ENCODE assay signal across 9 mouse cellular contexts in genomic region chr3:136668072-136668471, GRCm38 (mm10). TPM values are rescaled to one million over a fixed set of nuclear protein-coding genes. Genes with fewer than 3 reads are reported as not detected.
A peak's percentile ranks its signal among the peaks of the same experiment; 100 is the strongest.
DNase-seq lines count a peak whose midpoint lies in the region; ATAC-seq lines count a peak whose summit lies in the region.
"Had no signal": no experiment of that assay in that cellular context is flagged by ENCODE, and none has a peak within 500 bp of the region (broad histone marks: within the 10 kb centered on the region; RNA-seq: fewer than 3 reads in every experiment).

No protein-coding gene starts in this region.

- H3K36me3 ChIP-seq in kidney, embryonic 16.5 days (ENCODE audit: insufficient read depth, low read length), result no peaks in the 10 kb centered on the region
- H3K36me3 ChIP-seq in heart, embryonic 13.5 days, result no peaks in the 10 kb centered on the region
- no peaks in the 10 kb centered on the region for H3K36me3 ChIP-seq in midbrain, embryonic 10.5 days
- no peaks in the 10 kb centered on the region for H3K36me3 ChIP-seq in forebrain, embryonic 12.5 days (replicated peaks)
- H3K36me3 ChIP-seq: neural tube, embryonic 12.5 days had no signal

- intact Hi-C loops in left cerebral cortex, postnatal 14 days (cut with DNase I), result no loop called here

- H3K9ac ChIP-seq in kidney, embryonic 16.5 days (replicated peaks; ENCODE audit: low read length), result no peak overlapping the region
- no peak overlapping the region for H3K9ac ChIP-seq in heart, embryonic 13.5 days
- H3K9ac ChIP-seq in forebrain, embryonic 12.5 days, result no peak overlapping the region
- H3K9ac ChIP-seq: neural tube, embryonic 12.5 days had no signal

- DNase-seq in kidney, adult 11 months, result peak; percentile 45
- peak; percentile 95 for DNase-seq in cerebellum, adult 11 months
- DNase-seq in left cerebral cortex, postnatal 14 days (ENCODE audit: low spot score in 2 of 2), result peak; percentile 45 to 53
- peak; percentile 83 for DNase-seq in testis, postnatal 14 days (ENCODE audit: low spot score)
- no peak for DNase-seq in midbrain, embryonic 10.5 days (ENCODE audit: low spot score)

- 62% methylated on average over 2 of the region's 2 CpGs for WGBS in kidney, embryonic 16.5 days
- WGBS in heart, embryonic 13.5 days, result 45% methylated on average over 2 of the region's 2 CpGs
- 83% methylated on average over 2 of the region's 2 CpGs for WGBS in midbrain, embryonic 10.5 days
- 82% methylated on average over 2 of the region's 2 CpGs for WGBS in forebrain, embryonic 12.5 days

- H3K4me3 ChIP-seq in kidney, embryonic 16.5 days (ENCODE audit: low read length), result no peak overlapping the region
- no peak overlapping the region for H3K4me3 ChIP-seq in heart, embryonic 13.5 days
- no peak overlapping the region for H3K4me3 ChIP-seq in midbrain, embryonic 10.5 days
- no peak overlapping the region for H3K4me3 ChIP-seq in forebrain, embryonic 12.5 days (replicated peaks)
- H3K4me3 ChIP-seq: neural tube, embryonic 12.5 days had no signal

- peaks cover 13% of the 10 kb centered on the region for H3K4me1 ChIP-seq in kidney, embryonic 16.5 days (ENCODE audit: insufficient read depth, low read length)
- H3K4me1 ChIP-seq in heart, embryonic 13.5 days, result peaks cover 26% of the 10 kb centered on the region
- peaks cover 22% of the 10 kb centered on the region for H3K4me1 ChIP-seq in midbrain, embryonic 10.5 days
- H3K4me1 ChIP-seq in forebrain, embryonic 12.5 days, result peaks cover 14% of the 10 kb centered on the region

- H3K27ac ChIP-seq in kidney, embryonic 16.5 days (ENCODE audit: low read length), result no peak overlapping the region
- H3K27ac ChIP-seq in heart, embryonic 13.5 days (replicated peaks), result no peak overlapping the region
- H3K27ac ChIP-seq in midbrain, embryonic 10.5 days (replicated peaks), result no peak overlapping the region
- H3K27ac ChIP-seq in forebrain, embryonic 12.5 days, result no peak overlapping the region
- H3K27ac ChIP-seq: neural tube, embryonic 12.5 days had no signal

- no peaks in the 10 kb centered on the region for H3K27me3 ChIP-seq in kidney, embryonic 16.5 days (ENCODE audit: insufficient read depth, low read length)
- H3K27me3 ChIP-seq in heart, embryonic 13.5 days (replicated peaks), result no peaks in the 10 kb centered on the region
- H3K27me3 ChIP-seq in midbrain, embryonic 10.5 days (ENCODE audit: low read depth, poor library complexity, severe bottlenecking), result no peaks in the 10 kb centered on the region
- no peaks in the 10 kb centered on the region for H3K27me3 ChIP-seq in forebrain, embryonic 12.5 days
- H3K27me3 ChIP-seq: neural tube, embryonic 12.5 days had no signal

- H3K9me3 ChIP-seq in kidney, embryonic 16.5 days (ENCODE audit: low read length), result no peaks in the 10 kb centered on the region
- H3K9me3 ChIP-seq in heart, embryonic 13.5 days, result peaks cover 5% of the 10 kb centered on the region; the same call in 1 of the 2 replicates
- H3K9me3 ChIP-seq in midbrain, embryonic 10.5 days (replicated peaks), result peaks cover 9% of the 10 kb centered on the region; the same call in 1 of the 2 replicates
- no peaks in the 10 kb centered on the region for H3K9me3 ChIP-seq in forebrain, embryonic 12.5 days

- no peak overlapping the region for H3K4me2 ChIP-seq in kidney, embryonic 16.5 days (replicated peaks; ENCODE audit: low read depth, low read length)
- peak overlapping the region; percentile 75; the same call in 1 of the 2 replicates for H3K4me2 ChIP-seq in heart, embryonic 13.5 days
- H3K4me2 ChIP-seq in forebrain, embryonic 12.5 days, result no peak overlapping the region

- ATAC-seq in kidney, embryonic 16.5 days (ENCODE audit: low FRiP score, low TSS enrichment), result no peak
- no peak for ATAC-seq in heart, embryonic 13.5 days (ENCODE audit: extremely low read depth, insufficient number of reproducible peaks, low FRiP score, low TSS enrichment)
- ATAC-seq in forebrain, embryonic 12.5 days (ENCODE audit: low FRiP score), result no peak

RNA-seq across cellular contexts. Expression of gene Ppp3ca, which starts 1.9 kb away (rescaled TPM):
- polyA plus RNA-seq in kidney, embryonic 16.5 days (2015; fragmentation: Nextera tagmentation; extraction: Ambion mirVana), result 50.7 and 56.9 TPM in 2 replicates
- 41.9 and 44.2 TPM in 2 replicates for polyA plus RNA-seq in heart, embryonic 13.5 days (2015; fragmentation: Nextera tagmentation; extraction: Ambion mirVana)
- total RNA-seq in left cerebral cortex, postnatal 14 days (2021), result 100 to 1,000 TPM; 725 to 756 TPM
- 30.0 and 36.8 TPM in 2 replicates for polyA plus RNA-seq in midbrain, embryonic 10.5 days (2016; fragmentation: Nextera tagmentation; extraction: Ambion mirVana)
- polyA plus RNA-seq in forebrain, embryonic 12.5 days (2016; fragmentation: Nextera tagmentation; extraction: Ambion mirVana), result 84.3 and 92.4 TPM in 2 replicates
